Mouse (Mus musculus) lung, adult 18-20 months (tissue): ENCODE data around the gene Knstrn.
A peak's percentile ranks its signal among the peaks of the same experiment; 100 is the strongest.

Experiments used
- DNase-seq, 2 experiments: peaks; one replicate each; pipeline ENCODE4 v3.0.0; 2022; ENCODE audit warnings: mixed read lengths in 2 of 2

Gene Knstrn

GRCm38 (mm10) chr2:118791591-118792258, 22.1 kb upstream of the Knstrn start:
- DNase-seq, result no peak

- DNase-seq, result no peak
These were observed 21.6 kb upstream of the Knstrn start for GRCm38 (mm10) chr2:118792259-118792613.

GRCm38 (mm10) chr2:118793636-118794035, 20.2 kb upstream of the Knstrn start:
- DNase-seq, result no peak

- DNase-seq, result no peak
These were observed 11.2 kb upstream of the Knstrn start for GRCm38 (mm10) chr2:118802542-118803118.

- DNase-seq, result no peak
These were observed 9.3 kb upstream of the Knstrn start for GRCm38 (mm10) chr2:118804474-118804873.

GRCm38 (mm10) chr2:118805137-118805536, 8.7 kb upstream of the Knstrn start:
- DNase-seq, result peak; percentile 22 to 50

GRCm38 (mm10) chr2:118805756-118806155, 8.0 kb upstream of the Knstrn start:
- no peak for DNase-seq

- peak in 1 of 2 experiments; percentile 24 for DNase-seq
These were observed 6.9 kb upstream of the Knstrn start for GRCm38 (mm10) chr2:118806860-118807259.

GRCm38 (mm10) chr2:118810861-118811260, 2.9 kb upstream of the Knstrn start:
- DNase-seq, result no peak

- DNase-seq, result no peak
These were observed 1.1 kb upstream of the Knstrn start for GRCm38 (mm10) chr2:118812724-118813123.

GRCm38 (mm10) chr2:118822800-118823199, 9.0 kb downstream of the Knstrn start:
- DNase-seq, result no peak

- no peak for DNase-seq
These were observed 10.6 kb downstream of the Knstrn start for GRCm38 (mm10) chr2:118824396-118824795.

- DNase-seq, result no peak
These were observed 15.3 kb downstream of the Knstrn start for GRCm38 (mm10) chr2:118829096-118829495.

GRCm38 (mm10) chr2:118834061-118834460, 20.3 kb downstream of the Knstrn start:
- DNase-seq, result no peak

- DNase-seq, result no peak
These were observed 21.3 kb downstream of the Knstrn start for GRCm38 (mm10) chr2:118835115-118835514.

GRCm38 (mm10) chr2:118838330-118838729, 24.5 kb downstream of the Knstrn start:
- no peak for DNase-seq

- no peak for DNase-seq
These were observed 27.4 kb downstream of the Knstrn start for GRCm38 (mm10) chr2:118841186-118841585.

- no peak for DNase-seq
These were observed 28.0 kb downstream of the Knstrn start for GRCm38 (mm10) chr2:118841774-118842173.

GRCm38 (mm10) chr2:118844427-118844826, 30.6 kb downstream of the Knstrn start:
- DNase-seq, result no peak

GRCm38 (mm10) chr2:118846246-118846645, 32.4 kb downstream of the Knstrn start:
- DNase-seq, result peak; percentile 9 to 50

GRCm38 (mm10) chr2:118851756-118852155, 38.0 kb downstream of the Knstrn start:
- DNase-seq, result no peak

GRCm38 (mm10) chr2:118861454-118862339, 47.9 kb downstream of the Knstrn start, which contains the start of gene Ivd:
TSS of gene Ivd (plus strand) at chr2:118861954.
- DNase-seq, result peak; percentile 95 to 97

- DNase-seq, result no peak
These were observed 48.5 kb downstream of the Knstrn start for GRCm38 (mm10) chr2:118862340-118862675.

- DNase-seq, result no peak
These were observed 56.8 kb downstream of the Knstrn start for GRCm38 (mm10) chr2:118870601-118871000.
